Mouse (Mus musculus) Muller cell, postnatal 12 days (primary cell): ENCODE data around the gene Kcns3.

Experiments
- DNase-seq: peaks from one replicate; pipeline ENCODE4 v3.0.0-alpha.2; 2015; ENCODE audit errors: inconsistent ontology term

Gene Kcns3

DNA sequence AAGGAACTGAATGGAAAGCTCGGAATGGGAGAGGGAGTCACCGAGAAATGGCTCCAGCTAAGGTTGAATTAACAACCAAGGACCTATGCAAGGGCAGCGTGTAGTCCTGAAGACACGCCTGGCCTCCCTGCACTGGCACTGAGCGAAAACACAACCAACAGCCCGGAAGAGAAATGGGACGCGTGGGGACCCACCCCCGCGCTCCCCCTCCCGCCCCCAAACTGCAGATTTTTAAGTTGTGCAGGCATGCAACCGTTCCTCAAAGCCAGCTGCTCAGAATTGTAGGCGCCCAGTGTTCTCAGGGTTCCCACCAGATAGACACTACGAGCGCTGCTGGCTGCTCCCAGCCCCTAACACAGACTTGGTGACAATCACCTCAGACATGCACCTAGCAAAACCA, at the start of gene Kcns3:
Gene Kcns3, minus strand, starts transcription at position 42 of the 400 bp plus-strand sequence.
- DNase-seq: no peak

DNA sequence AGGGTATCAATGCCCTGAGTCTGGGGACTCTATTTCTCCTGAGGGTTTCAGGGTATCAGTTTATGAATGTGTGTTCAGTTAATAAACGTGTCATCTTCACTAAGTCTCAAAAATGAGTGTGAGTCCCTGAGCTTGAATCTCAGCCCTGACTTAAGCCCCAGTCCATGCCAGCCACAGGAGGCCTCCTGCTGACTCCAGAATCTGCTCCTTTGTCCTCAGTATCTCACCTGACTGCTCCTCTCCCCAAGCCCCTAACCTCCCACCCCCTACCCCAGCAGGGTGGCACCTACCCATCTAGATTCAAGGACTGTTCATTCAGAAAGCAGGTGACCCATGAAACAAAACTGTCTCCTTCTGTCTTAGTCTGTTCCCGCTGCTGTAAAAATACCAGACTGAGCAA, 47.7 kb upstream of the Kcns3 start:
- DNase-seq: no peak

DNA sequence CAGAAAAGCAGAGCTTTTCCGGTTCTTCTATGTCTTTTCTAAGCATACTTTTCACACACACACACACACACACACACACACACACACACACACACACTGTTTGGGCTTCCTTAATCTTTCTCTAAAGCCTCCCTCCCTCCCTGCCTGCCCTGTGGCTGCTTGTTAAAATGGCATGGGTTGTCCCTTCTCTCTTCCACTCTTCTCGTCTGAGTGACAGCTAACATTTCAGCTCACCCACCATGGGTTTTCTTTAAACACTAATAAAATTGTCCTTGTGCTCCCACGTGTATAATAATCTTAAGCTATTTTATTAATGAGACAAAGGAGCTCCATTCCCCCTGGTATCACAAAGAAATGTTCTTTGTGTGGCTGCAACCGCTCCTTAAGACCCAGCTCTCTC, 47.2 kb upstream of the Kcns3 start:
- peak; percentile 62 for DNase-seq

DNA sequence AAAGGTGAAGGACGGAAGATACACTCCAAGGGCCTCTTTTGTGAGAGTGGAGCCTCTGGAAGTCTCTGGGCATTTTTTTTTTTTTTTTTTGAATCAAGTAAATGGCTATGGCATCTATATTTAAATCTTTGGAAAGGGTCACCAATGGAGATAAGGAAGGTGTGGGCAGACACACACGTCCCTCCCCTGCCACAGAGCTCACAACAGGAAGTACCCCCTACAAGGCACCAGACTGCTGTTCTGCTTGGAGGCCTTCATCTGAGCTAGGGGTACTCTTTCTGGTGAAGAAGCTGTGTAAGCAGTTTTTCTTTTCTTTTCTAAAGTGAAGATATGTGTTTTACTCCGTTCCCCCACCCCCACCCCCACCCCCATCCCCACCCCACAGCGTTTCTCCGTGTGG, 46.0 kb upstream of the Kcns3 start:
- no peak for DNase-seq

DNA sequence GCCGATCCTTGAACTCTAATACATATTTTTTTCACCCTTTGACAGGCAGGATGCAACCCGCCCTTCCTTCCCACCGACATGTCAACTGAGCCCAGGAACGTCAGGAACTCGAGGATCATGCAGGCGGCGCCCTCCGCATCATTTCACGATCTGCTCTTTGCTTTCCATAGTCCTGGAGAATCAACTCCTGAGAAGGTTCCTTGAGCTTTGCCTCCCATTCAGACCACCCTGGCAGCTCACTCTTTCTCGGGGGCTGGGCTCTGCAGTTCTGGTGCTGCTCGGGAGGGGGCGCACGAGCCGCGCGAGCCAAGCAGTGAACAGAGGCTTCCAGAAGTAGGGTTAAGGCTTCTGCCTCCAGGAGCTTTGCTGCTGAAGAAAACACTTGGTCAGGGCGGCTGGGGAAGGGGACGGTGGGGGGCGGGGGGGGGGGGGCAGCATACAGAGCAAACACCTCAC, 45.3 kb upstream of the Kcns3 start:
- DNase-seq: peak; percentile 67

DNA sequence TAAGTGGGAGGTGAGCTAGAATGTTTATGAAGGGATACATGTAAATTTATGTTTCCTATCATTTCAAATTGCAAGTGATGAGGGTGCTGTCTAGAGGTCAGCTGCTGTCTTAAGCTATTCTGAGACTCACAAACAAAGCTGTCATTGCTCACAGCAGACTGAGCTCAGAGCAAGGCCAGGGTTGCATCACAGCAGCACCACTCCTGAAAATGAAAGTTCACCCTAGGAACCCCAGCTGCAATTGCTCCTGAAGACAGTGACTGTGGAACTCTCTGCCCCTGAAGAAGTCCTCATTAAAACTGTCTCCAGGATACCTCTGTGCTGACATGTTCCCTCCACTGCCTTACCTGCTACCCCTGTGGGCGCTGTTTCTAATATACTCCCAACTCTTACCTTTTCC, 44.2 kb upstream of the Kcns3 start:
- no peak for DNase-seq

DNA sequence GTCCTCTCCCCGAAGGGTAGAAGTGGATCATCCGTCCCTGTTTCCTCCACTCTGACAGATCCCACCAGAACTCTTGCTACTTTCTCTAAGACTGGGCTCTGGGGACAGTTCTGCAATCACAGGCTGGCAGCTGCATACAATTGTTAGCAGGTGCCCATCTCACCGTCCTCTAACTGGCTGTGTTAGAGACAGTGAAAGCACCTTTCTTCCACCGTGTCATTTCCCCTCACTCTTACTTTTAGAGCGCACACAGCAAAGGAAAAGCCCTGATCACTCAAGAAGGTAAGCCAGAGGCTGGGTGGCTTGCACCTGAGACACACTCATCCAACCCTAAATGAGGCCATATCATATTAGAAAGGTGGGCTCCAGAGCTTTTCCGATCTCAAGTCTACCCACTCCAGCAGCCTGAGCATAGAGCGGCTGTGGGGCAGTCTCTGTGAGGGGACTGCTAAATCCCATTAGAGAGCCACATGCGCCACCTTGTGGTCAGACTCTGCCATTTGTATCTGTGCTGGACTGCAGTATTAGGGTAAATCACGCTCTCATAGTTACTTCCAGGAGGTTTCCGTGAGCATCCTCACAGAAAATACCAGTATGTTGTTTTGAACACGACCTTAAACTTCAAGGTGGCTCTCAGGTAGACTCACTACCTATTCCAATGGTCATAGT, 27.8 kb upstream of the Kcns3 start:
- peak; percentile 68 for DNase-seq

DNA sequence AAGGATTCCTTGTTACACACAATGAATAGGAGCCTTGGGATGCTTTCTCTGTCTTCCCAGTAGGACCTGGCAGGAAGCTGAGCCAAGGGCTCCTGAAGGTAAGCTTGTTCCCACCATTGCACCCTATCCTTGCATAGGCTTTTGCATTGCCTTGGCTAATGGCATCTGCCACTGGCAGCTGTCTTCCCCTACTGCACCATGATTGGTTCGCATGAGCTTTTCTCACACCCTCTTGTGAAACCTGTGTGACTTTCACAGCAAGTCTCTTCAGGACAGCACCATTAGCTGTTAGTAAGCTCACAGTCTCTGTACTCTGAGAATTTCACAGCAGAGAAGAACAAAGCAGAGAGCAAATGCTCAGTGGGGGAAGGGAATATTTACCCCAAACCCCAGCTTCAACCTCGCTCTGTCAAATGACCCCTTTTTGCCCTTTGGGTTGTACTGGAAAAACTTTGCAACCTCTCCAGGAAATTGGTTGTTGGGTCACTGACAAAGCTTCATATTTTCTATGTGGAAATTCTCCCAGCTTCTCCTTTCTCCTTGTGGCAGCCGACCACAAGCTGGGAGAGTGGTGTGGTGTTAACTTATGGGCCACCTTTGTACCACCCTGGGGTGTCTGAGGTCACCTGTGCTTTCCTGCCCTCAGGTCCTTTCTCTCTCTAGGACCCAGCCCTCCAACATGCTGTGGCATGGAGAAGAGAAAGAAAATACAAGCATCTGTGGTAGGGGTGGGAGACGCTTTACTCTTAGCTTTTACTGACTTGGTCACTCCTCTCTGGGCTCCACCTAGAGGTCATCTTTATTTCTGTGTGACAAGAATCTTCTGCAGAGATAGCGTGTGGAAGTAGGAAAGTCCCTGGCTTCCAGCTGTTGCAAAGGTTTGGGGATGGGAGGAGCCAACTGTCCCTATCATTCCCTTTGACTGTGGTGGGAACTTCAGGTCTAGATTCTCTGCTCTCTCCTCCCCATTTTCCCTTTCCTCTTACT, 26.8 kb upstream of the Kcns3 start:
- DNase-seq: no peak

DNA sequence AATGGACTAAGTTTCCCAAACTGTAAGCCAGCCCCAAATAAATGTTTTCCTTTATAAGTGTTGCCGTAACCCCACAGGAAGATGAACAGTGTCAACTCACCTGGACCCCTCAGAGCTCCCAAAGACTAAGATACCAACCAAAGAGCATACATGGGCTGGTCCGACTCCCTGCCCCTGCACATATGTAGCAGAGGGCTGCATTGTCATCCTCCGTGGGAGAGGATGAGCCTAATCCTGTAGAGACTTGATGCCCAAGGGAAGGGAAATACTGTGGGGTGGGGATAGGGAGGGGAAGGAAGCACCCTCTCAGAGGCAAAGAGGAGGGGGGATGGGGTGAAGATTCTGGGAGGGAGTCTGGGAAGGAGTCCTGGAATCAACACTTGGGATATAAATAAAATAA, 7.8 kb upstream of the Kcns3 start:
- DNase-seq: no peak

DNA sequence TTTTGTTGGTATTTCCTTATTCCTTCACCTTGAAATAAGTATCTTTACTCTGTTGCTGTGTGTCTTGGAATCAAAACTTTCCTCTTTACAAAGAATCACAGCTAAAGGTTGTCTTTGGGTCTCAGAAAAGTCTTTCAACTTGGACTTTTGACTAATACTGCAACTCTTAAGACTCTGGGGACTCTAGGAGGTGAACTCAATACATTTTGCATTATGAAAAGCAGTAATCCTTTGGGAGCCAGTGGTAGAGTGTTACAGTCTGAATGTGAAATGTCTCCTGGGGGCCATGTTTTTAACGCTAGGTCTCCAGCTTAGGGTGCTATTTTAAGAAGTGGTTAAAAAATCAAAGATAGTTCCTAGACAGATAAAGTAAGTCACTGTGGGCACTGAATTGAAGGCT, 4.3 kb upstream of the Kcns3 start:
- DNase-seq: no peak

DNA sequence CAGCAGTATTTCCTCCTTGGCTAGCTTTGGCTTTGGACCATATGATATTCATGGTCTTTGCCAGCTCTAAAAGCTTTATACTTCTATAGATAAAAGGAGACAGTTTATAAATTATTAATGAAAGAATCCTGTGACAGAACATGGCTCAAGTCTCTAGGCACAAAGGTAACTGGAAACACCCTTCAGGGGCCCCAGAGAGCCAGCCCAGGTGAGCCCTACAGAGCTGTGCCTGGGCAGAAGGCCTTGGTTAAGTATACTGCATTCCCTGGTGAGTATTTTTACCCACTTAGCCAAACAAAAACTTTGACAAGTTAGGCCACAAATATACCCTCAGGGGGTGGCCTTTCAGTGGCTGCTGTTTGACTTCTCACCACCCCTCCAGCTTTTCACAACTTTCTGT, 2.7 kb upstream of the Kcns3 start:
- no peak for DNase-seq

DNA sequence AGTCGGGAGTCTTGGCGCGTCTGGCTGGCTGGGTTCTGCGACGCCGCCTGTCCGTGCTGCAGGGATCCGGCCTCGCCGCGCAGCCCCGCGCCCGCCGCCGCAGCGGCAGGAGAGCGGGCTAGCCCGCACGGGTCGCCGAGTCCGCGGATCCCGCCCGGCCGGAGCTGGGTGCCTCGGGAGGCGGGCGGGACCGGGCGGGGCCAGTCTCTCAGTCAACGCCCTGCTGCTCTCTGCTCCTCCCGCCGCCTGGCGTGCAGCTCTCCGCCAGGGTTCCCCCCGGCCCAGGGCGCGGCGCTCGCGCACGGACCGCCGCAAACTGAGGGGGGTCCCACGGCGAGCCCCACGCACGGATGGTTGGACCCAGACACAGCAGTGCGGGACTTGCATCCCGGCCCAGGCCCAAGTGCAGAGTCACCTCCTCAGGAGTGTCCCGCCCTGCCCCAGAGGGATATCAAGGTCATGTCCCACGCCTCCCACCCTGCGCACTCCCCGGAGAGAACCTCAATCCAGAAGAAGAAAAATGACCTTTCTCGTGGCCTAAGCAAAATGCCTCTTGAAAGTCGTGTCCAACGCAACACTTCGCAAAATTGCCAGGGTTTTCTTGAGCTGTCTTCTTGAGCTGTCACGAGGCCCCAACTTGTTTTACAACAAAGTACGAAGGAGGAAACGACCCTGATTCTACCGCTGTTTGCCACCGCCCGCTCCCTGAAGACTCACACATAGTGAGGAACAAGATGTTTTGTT, 492 bp downstream of the Kcns3 start:
- peak; percentile 35 for DNase-seq

DNA sequence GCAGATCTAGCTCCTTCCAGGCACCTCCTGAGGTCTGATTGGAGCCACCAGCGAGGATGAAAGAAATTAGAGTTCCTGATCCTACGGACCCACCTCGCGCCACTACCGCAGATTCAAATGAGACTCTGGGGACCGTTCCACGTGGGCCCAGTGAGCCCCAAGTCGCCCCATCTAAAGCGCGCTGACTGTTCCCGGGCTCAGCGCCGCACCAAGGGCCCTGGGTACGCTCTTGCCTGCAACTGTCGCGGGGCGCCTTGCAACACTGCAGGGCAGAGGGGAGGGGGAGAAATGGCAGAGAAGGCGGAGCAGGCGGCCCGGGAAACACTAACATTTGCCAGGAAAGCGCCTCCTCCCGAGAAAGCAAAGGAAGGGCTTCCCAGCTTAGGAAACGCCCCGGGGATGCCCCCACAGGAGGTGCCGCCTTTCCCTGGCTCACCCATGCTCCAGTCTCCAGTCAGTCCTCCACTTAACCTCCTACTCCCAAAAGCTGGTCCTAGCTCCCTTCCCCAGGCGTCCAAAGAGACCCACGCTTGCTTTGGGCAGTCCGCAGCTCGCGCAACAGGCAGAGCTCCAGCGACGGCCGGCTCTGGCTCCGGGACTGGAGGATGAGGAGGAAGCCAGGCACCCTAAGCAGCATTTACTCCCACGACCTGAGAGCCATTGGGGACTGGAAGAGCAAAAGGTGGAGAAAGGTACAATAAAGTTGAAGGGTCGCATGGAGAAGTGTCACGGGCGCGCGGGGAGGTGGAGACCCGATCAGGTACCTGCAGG, 1.2 kb downstream of the Kcns3 start:
- peak; percentile 51 for DNase-seq

DNA sequence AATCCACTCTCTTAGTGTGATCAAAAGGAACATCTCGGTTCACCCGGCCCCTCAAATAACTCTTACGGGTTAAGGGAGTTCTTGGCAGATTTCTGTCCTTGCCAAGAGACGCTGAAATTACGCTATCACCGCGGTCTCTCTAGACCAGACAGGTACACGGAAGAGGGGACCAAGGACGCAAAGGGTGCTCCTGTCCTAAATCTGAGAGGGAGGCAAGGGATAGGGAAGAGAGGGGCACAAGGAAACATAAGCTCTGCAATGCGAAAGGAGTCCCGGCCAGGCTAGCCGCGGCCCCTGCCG, 1.8 kb downstream of the Kcns3 start:
- no peak for DNase-seq

DNA sequence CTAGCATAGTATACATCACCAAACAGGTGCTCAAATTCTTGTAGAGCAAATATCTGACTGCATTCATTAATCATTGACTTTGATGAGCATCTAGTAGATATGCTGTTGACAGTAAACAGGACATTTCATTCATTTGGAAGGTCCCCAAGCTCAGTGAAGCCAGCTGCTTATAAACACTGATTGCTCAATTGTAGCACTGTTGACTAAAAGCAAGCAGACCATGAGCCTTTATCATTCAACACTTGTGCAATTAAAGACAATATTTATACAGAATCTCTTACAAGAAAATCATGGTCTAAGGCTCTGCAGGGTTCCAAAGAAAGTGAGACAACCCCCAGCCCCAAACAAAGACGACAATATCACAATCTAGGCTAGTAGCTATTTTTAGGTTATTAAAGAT, 6.0 kb downstream of the Kcns3 start:
- no peak for DNase-seq

DNA sequence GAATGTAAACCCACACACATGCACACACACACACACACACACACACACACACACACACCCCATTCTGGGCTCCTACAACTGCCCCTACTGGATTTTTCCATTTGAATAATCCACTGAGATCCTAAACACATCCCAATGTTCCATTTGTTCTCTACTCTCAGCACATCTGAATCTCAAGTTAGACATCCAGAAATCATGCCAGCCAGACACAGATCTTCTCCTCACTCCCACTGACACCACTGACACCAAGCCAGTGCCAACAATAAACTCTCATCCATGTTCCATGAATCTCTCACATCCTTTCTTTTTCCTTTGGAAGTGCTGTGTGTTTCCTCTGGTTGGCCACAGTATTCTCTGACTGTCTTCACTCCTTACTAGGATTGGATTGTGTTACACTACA, 18.4 kb downstream of the Kcns3 start:
- no peak for DNase-seq

DNA sequence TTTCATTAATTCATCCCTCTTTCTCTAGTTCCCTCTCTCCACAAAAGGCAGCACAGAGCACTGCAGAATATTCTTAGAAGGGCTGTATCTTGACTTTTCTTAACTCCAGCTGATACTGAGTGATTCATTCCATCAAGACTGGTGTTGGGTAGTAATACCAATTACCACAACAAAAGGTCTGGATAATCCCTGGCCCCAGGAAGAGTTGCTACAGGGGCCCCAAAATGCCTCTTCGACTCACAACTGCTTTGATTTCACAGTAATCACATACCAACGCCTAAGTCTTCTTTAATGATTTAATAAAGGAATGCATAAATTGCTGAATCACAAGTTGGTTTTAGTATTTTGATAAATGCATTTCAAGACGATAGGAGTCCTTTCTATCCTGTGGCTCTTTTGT, 21.7 kb downstream of the Kcns3 start:
- DNase-seq: no peak

DNA sequence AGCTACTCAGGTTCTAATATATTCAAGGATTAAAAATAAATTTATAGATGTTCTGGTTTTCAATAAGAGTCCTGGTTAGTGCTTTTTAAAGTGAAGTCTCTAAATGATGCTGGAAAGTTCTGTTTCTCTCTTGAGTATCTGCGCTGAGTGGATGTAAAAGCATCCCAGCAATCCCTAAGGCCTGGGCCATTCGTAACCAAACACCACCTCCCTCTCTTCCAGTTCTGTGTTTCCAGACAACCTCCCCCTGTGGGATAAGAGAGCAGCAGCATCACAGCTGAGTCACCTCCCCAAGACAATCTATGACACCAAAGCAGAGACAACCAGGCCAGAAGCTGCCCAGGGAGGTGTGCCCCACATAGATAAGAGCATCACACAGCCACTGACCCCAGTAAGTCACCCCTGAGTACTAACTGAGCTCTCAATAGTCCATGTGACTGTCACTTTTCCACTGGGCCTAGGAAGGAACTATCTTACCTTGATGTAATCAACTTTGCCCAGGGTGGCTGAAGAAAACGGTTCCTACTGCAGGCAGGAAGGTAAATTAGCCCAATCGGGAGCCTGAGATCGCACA, 24.6 kb downstream of the Kcns3 start:
- DNase-seq: no peak

DNA sequence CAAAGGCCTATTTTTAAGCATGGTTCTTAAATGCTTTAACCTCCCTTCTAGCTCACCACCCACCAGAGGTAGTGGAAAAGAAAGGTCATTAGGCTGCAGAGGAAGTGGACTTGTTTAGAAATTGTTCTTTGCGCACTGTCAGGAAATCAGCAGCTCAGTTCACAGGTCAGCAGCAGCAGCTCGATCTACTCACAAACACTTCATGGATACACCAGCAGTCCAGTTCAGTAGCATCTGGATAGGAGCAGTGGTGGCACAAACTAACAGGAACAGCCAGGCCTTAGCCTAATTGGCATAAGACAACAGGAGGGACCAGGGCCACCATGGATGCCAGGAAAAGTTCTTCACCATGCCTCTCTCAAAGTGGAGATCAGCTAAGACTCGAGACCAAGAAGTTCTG, 49.3 kb downstream of the Kcns3 start:
- DNase-seq: no peak

DNA sequence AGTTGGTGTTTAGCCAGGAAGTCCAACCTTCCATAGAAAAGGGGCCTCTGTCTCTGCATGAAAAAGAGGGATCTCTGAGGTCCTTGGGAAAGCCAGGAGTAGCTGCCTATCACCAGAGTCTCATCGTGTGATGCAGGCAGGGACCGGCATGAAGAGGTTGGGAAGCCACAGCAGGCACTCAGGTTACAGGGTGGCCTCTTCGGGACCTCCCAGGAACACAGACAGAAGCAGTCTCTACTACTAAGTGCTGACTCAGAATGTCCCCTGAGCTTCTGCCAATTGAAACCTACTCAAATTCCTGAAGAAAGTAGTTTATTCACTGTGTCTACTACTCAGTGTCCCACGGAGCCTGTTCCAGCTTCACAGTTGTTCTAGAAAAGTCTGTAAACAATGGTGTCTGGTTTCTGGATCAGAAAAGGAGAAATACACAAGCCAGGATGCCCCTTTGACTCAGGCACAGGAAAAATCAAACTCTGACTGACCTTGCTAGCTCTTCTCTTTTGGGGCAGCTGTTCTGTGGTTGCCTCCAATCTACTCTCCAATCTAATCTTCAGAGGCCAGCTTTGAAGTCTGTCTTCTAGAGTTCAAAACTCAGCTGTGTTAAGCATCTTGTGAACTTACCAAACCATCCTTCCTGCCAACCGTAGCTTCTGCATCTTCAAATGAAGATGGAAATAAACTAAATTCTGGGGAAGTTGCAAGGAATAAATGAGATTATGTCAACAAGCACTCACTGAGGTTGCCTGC, 62.1 kb downstream of the Kcns3 start:
- DNase-seq: peak; percentile 31

DNA sequence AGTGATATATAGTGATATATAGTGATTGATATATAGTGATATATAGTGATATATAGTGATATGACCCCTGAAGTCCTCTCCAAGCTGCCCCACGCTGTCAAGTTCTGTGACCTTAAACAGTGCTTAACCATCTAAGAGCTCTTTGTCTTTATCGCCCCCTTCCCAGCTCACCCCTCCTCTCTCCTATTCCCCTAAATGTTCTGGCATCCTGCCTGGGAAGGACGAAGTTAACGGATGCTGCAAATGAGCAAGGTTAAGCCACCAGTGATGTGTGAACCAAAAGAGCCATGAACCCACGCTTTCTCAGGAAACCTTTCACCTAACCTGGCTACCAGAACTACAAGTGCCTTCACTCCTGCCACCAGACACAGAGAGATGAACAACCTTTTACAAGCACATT, 64.0 kb downstream of the Kcns3 start:
- no peak for DNase-seq
